Comparison of ENCODE assay signal across 16 mouse cellular contexts in genomic region chr10:86093109-86094035, GRCm38 (mm10).
DNase-seq lines count a peak whose midpoint lies in the region; ATAC-seq and TF ChIP-seq lines count a peak whose summit lies in the region.
"Had no signal": no experiment of that assay in that cellular context is flagged by ENCODE, and none has a peak within 500 bp of the region (broad histone marks: within the 10 kb centered on the region; RNA-seq: fewer than 3 reads in every experiment).

No protein-coding gene starts in this region.

- H3K36me3 ChIP-seq in kidney, embryonic 15.5 days = no peaks in the 10 kb centered on the region
- H3K36me3 ChIP-seq: forebrain, embryonic 15.5 days had no signal

- 66% methylated on average over 14 of the region's 14 CpGs for WGBS in kidney, embryonic 15.5 days
- WGBS in lung, adult 2 months = 73% methylated on average over 14 of the region's 14 CpGs

- no peak for ATAC-seq in kidney, embryonic 15.5 days (replicated peaks; ENCODE audit: low FRiP score)
- ATAC-seq: activated CD4-positive, CD25-positive, alpha-beta regulatory T cell, adult 4 months; forebrain, embryonic 15.5 days had no signal

- no peaks in the 10 kb centered on the region for H3K4me1 ChIP-seq in kidney, embryonic 15.5 days
- H3K4me1 ChIP-seq in lung, adult 2 months (ENCODE audit: control insufficient read depth, insufficient read depth, low read length) = no peaks in the 10 kb centered on the region; the same call in 1 of the 2 replicates
- H3K4me1 ChIP-seq: forebrain, embryonic 15.5 days had no signal

- no peak overlapping the region for H3K27ac ChIP-seq in kidney, embryonic 15.5 days
- H3K27ac ChIP-seq: forebrain, embryonic 15.5 days; gastrocnemius, adult 2 months; macrophage had no signal

- no peaks in the 10 kb centered on the region for H3K9me3 ChIP-seq in kidney, embryonic 15.5 days (replicated peaks)
- H3K9me3 ChIP-seq: forebrain, embryonic 15.5 days had no signal

- intact Hi-C loops in heart, postnatal 14 days (cut with DNase I) = no loop called here

- H3K4me3 ChIP-seq in kidney, embryonic 15.5 days (replicated peaks) = no peak overlapping the region
- H3K4me3 ChIP-seq in lung, adult 2 months (replicated peaks; ENCODE audit: extremely low read depth, low read depth, low read length) = no peak overlapping the region
- H3K4me3 ChIP-seq: forebrain, embryonic 15.5 days; gastrocnemius, adult 2 months had no signal

- no peak for TF ChIP-seq POLR2A in lung, adult 2 months (IDR thresholded peaks at IDR 0.05; ENCODE audit: borderline replicate concordance, extremely low read depth, low read depth, low read length)

- peak; percentile 66 for DNase-seq in kidney, adult 18-20 months
- DNase-seq in brain, adult 2 months (ENCODE audit: low read depth, low spot score) = peak; percentile 13
- DNase-seq in heart, postnatal 14 days = peak; percentile 13 to 39
- peak; percentile 46 for DNase-seq in kidney, postnatal 10 days
- no peak for DNase-seq in retina, postnatal 1 day
- DNase-seq in lung, adult 2 months = no peak
- no peak for DNase-seq in frontal cortex, postnatal 25 days (ENCODE audit: low spot score in 2 of 2)
- DNase-seq: adrenal gland, postnatal 36 days; cerebellum, adult 11-12 months; gastrocnemius, adult 2 months; lung, adult 18-20 months; right cerebral cortex, postnatal 14 days had no signal

- H3K4me2 ChIP-seq in kidney, embryonic 15.5 days = no peak overlapping the region
- H3K4me2 ChIP-seq: forebrain, embryonic 15.5 days had no signal

- no peak for TF ChIP-seq CTCF in lung, adult 2 months (IDR thresholded peaks at IDR 0.05; ENCODE audit: insufficient read depth, low read length)

- H3K27me3 ChIP-seq in kidney, embryonic 15.5 days = no peaks in the 10 kb centered on the region
- H3K27me3 ChIP-seq: forebrain, embryonic 15.5 days had no signal

- H3K9ac ChIP-seq in kidney, embryonic 15.5 days = no peak overlapping the region
- H3K9ac ChIP-seq: forebrain, embryonic 15.5 days had no signal

Comparison
In these comparisons a context has a peak if more than half of its experiments do, and no peak if none do; other contexts are left out.
1. DNase-seq: peak in kidney, adult 18-20 months (single experiment), brain, adult 2 months (single experiment), heart, postnatal 14 days (2 of 2) and kidney, postnatal 10 days (single experiment); none in retina, postnatal 1 day (single experiment), lung, adult 2 months (single experiment) and frontal cortex, postnatal 25 days (0 of 2).